Mouse (Mus musculus) mature B cell (primary cell): Measurements from ENCODE around the gene Itpr3.

Source experiments
- in situ Hi-C: fragments of 300-500 bp; cut with MboI; formaldehyde crosslinking; loops from 2 replicates; pipeline ENCODE4 v1.14.3; 2019

The Itpr3 gene

GRCm38 (mm10) chr17:27071630-27072029 is 14.5 kb downstream of the Itpr3 start:
- in situ Hi-C loops, result no loop called here

- in situ Hi-C loops, result no loop called here
These were observed 15.3 kb downstream of the Itpr3 start for GRCm38 (mm10) chr17:27072363-27072762.

- in situ Hi-C loops, result no loop called here
These were observed 16.0 kb downstream of the Itpr3 start for GRCm38 (mm10) chr17:27073126-27073525.

GRCm38 (mm10) chr17:27073778-27074177 is 16.7 kb downstream of the Itpr3 start:
- in situ Hi-C loops, result no loop called here

- in situ Hi-C loops, result no loop called here
These were observed 17.1 kb downstream of the Itpr3 start for GRCm38 (mm10) chr17:27074236-27074635.

GRCm38 (mm10) chr17:27074849-27075745 is 18.0 kb downstream of the Itpr3 start:
- in situ Hi-C loops, result no loop called here

GRCm38 (mm10) chr17:27077133-27077532 is 20.0 kb downstream of the Itpr3 start:
- in situ Hi-C loops, result no loop called here

- in situ Hi-C loops, result no loop called here
These were observed 20.8 kb downstream of the Itpr3 start for GRCm38 (mm10) chr17:27077920-27078319.

GRCm38 (mm10) chr17:27078499-27078898 is 21.4 kb downstream of the Itpr3 start:
- in situ Hi-C loops, result no loop called here

- in situ Hi-C loops, result loop anchor here (10.0 kb wide), 1 partner anchor 47 kb away; no protein-coding TSS in a partner anchor
These were observed 24.8 kb downstream of the Itpr3 start for GRCm38 (mm10) chr17:27081868-27082267.

GRCm38 (mm10) chr17:27082796-27083195 is 25.7 kb downstream of the Itpr3 start:
- in situ Hi-C loops, result loop anchor here (10.0 kb wide), 1 partner anchor 48 kb away; no protein-coding TSS in a partner anchor

GRCm38 (mm10) chr17:27083601-27084000 is 26.5 kb downstream of the Itpr3 start:
- in situ Hi-C loops, result loop anchor here (10.0 kb wide), 1 partner anchor 49 kb away; no protein-coding TSS in a partner anchor

- in situ Hi-C loops, result loop anchor here (10.0 kb wide), 1 partner anchor 51 kb away; no protein-coding TSS in a partner anchor
These were observed 28.6 kb downstream of the Itpr3 start for GRCm38 (mm10) chr17:27085676-27086075.

GRCm38 (mm10) chr17:27087426-27087825 is 30.3 kb downstream of the Itpr3 start:
- in situ Hi-C loops, result loop anchor here (10.0 kb wide), 1 partner anchor 53 kb away; no protein-coding TSS in a partner anchor

GRCm38 (mm10) chr17:27090068-27090467 is 33.0 kb downstream of the Itpr3 start:
- in situ Hi-C loops, result no loop called here

GRCm38 (mm10) chr17:27095690-27096089 is 38.6 kb downstream of the Itpr3 start:
- in situ Hi-C loops, result no loop called here

- in situ Hi-C loops, result no loop called here
These were observed 44.6 kb downstream of the Itpr3 start for GRCm38 (mm10) chr17:27101675-27102074.

GRCm38 (mm10) chr17:27105698-27106470 is 48.8 kb downstream of the Itpr3 start:
- in situ Hi-C loops, result no loop called here

GRCm38 (mm10) chr17:27106745-27107144 is 49.6 kb downstream of the Itpr3 start:
- in situ Hi-C loops, result no loop called here

- in situ Hi-C loops, result no loop called here
These were observed 50.8 kb downstream of the Itpr3 start for GRCm38 (mm10) chr17:27107936-27108335.

GRCm38 (mm10) chr17:27110072-27110471 is 53.0 kb downstream of the Itpr3 start:
- in situ Hi-C loops, result no loop called here
